Mouse (Mus musculus): ENCODE results near the gene Gm13271. TPM values are rescaled to one million over a fixed set of nuclear protein-coding genes. Genes with fewer than 3 reads are reported as not detected.
"Not testable (repeated sequence)": the region's sequence is repeated elsewhere in the genome, so short reads cannot be mapped to it uniquely, and the experiment has no call there.

Gm13271 gene
- not detected in 2 replicates for total RNA-seq (2015; ENCODE audit: low replicate concordance)
- not detected in 2 replicates for total RNA-seq (2017; ENCODE audit: low replicate concordance)

DNA sequence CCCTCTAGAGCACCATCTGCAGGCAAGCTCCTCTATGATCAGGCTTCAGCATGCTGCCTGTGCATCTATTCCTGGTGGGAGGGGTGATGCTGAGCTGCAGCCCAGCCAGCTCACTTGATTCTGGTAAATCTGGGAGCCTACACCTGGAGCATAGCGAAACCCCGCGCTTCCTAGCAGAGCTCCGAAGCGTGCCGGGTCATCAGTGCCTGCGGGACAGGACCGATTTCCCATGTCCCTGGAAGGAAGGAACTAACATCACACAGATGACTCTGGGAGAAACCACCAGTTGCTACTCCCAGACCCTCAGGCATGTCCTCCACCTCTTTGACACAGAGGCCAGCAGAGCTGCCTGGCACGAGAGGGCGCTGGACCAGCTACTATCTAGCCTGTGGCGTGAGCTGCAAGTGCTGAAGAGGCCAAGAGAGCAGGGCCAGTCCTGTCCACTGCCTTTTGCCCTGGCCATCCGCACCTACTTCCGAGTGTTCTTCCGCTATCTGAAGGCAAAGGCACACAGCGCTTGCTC is at the start of gene Gm13271:
Gene Gm13271, plus strand, starts transcription at position 51 of the 523 bp plus-strand sequence.
- not testable (repeated sequence) for ATAC-seq (replicated peaks; ENCODE audit: low FRiP score, poor library complexity, severe bottlenecking)

GRCm38 (mm10) chr4:88705924-88706323 is 48.7 kb upstream of the Gm13271 start:
- no peak for ATAC-seq (replicated peaks; ENCODE audit: low FRiP score, poor library complexity, severe bottlenecking)

- no peak for ATAC-seq (replicated peaks; ENCODE audit: low FRiP score, poor library complexity, severe bottlenecking)
These were observed 47.4 kb upstream of the Gm13271 start for GRCm38 (mm10) chr4:88707128-88707826.

GRCm38 (mm10) chr4:88714281-88714680 is 40.4 kb upstream of the Gm13271 start:
- no peak for ATAC-seq (replicated peaks; ENCODE audit: low FRiP score, poor library complexity, severe bottlenecking)

- no peak for ATAC-seq (replicated peaks; ENCODE audit: low FRiP score, poor library complexity, severe bottlenecking)
These were observed 39.6 kb upstream of the Gm13271 start for GRCm38 (mm10) chr4:88715059-88715458.

DNA sequence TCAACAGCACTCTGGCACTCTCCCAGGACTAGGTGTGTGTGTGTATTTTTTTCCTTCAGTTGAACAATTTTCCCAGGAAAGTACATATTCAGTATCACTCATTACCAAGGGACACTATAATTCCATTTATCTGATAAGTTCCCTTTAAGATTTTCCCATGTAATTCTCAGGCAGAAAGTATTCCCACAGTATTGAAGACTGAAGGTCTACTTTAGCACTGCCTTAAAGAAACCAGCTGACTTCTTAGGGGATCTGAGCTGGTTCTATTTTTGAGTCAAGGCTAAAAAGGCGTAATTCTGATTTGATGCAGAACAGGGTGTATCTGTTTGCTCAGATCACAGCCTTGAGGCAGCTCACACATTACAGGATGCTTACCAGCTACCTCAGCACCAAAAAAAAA is 36.0 kb upstream of the Gm13271 start:
- no peak for ATAC-seq (replicated peaks; ENCODE audit: low FRiP score, poor library complexity, severe bottlenecking)

- peak; percentile 94 for ATAC-seq (replicated peaks; ENCODE audit: low FRiP score, poor library complexity, severe bottlenecking)
These were observed 32.6 kb upstream of the Gm13271 start, which contains the start of the genes Gm26566 and Klhl9 for GRCm38 (mm10) chr4:88721791-88722721. Gm26566 (plus strand) TSS chr4:88721805. Klhl9 (minus strand) TSS chr4:88722465.

- ATAC-seq (replicated peaks; ENCODE audit: low FRiP score, poor library complexity, severe bottlenecking) = no peak
These were observed 31.1 kb upstream of the Gm13271 start for GRCm38 (mm10) chr4:88723497-88724090.

GRCm38 (mm10) chr4:88726727-88727126 is 27.9 kb upstream of the Gm13271 start:
- no peak for ATAC-seq (replicated peaks; ENCODE audit: low FRiP score, poor library complexity, severe bottlenecking)

- peak; percentile 66; the same call in 1 of the 2 replicates for ATAC-seq (replicated peaks; ENCODE audit: low FRiP score, poor library complexity, severe bottlenecking)
These were observed 27.3 kb upstream of the Gm13271 start for GRCm38 (mm10) chr4:88727324-88727723.

GRCm38 (mm10) chr4:88738480-88738879 is 16.2 kb upstream of the Gm13271 start:
- ATAC-seq (replicated peaks; ENCODE audit: low FRiP score, poor library complexity, severe bottlenecking) = peak; percentile 81

GRCm38 (mm10) chr4:88739036-88739435 is 15.6 kb upstream of the Gm13271 start:
- ATAC-seq (replicated peaks; ENCODE audit: low FRiP score, poor library complexity, severe bottlenecking) = no peak

- no peak for ATAC-seq (replicated peaks; ENCODE audit: low FRiP score, poor library complexity, severe bottlenecking)
These were observed 13.2 kb upstream of the Gm13271 start for GRCm38 (mm10) chr4:88741426-88741825.

- no peak for ATAC-seq (replicated peaks; ENCODE audit: low FRiP score, poor library complexity, severe bottlenecking)
These were observed 11.8 kb upstream of the Gm13271 start for GRCm38 (mm10) chr4:88742771-88743371.

GRCm38 (mm10) chr4:88744207-88744606 is 10.5 kb upstream of the Gm13271 start:
- no peak for ATAC-seq (replicated peaks; ENCODE audit: low FRiP score, poor library complexity, severe bottlenecking)

- no peak for ATAC-seq (replicated peaks; ENCODE audit: low FRiP score, poor library complexity, severe bottlenecking)
These were observed 4.7 kb upstream of the Gm13271 start for GRCm38 (mm10) chr4:88749926-88750325.

DNA sequence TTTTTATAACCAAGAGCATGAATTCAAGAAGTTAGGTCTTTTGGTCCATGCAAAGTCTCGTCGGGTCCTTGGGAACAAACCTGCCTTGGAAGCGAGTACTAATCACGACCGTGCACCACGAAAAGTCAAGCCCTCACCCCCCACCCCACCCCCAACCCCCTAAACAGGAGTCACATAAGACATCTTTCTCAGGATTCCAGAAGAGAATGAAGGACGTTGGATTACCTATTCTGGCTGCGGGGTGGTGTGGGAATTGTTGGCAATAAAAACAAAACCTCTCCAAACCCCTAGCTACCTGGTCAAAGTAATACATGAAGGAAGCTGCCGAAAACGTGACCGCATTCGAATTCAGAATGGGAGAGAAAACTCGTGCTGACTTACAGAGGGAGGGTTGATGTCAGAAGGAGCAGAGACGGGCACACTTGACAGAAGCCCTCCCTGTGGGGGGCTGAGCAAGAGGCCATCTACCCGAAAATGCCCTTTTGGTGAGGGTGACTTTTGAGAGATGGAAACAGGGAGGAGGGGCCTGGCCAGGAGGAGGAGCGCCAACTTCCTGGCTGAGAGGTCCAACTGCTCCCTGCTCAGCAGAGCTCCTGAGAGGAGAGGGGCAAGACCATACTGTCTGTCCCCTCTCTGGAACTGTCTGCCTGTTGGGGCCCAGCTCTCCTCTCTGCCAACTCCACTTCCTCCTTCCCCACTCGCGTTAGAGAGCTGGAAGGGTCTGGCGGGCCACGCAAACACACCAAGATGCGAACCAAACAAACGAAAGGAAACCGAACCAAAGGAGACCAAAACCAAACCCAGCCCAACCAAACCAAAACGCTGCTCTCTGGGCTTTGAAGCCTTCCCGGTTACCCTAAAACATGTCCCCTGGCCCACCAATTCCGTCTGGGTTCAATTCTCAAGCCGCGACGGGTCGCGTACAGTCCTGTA is 2.2 kb downstream of the Gm13271 start:
- ATAC-seq (replicated peaks; ENCODE audit: low FRiP score, poor library complexity, severe bottlenecking) = not testable (repeated sequence)

GRCm38 (mm10) chr4:88757628-88758031 is 3.0 kb downstream of the Gm13271 start:
- ATAC-seq (replicated peaks; ENCODE audit: low FRiP score, poor library complexity, severe bottlenecking) = peak; percentile 97
